Mouse (Mus musculus) midbrain, embryonic 10.5 days (tissue): ENCODE measurements around the gene Mark3. TPM values are rescaled to one million over a fixed set of nuclear protein-coding genes. Genes with fewer than 3 reads are reported as not detected.

Experiments
- DNase-seq: peaks from one replicate; pipeline ENCODE4 v3.0.0-alpha.2; 2017; ENCODE audit warnings: low spot score
- H3K27ac ChIP-seq: fragments of 300-500 bp; sonication (generic); replicated peaks from 2 replicates; pipeline ENCODE4 v1.5.1; 2016; ENCODE audit warnings: mild to moderate bottlenecking
- H3K27me3 ChIP-seq: fragments of 300-500 bp; sonication (generic); 2 replicates; pipeline ENCODE4 v1.6.1; 2016; ENCODE audit warnings: low read depth, mild to moderate bottlenecking; ENCODE audit not compliant: poor library complexity, severe bottlenecking
- H3K36me3 ChIP-seq: fragments of 300-500 bp; sonication (generic); 2 replicates; pipeline ENCODE4 v1.6.1; 2016; ENCODE audit warnings: mild to moderate bottlenecking, moderate library complexity
- H3K4me1 ChIP-seq: fragments of 300-500 bp; sonication (generic); 2 replicates; pipeline ENCODE4 v1.6.1; 2016
- H3K4me3 ChIP-seq: fragments of 300-500 bp; sonication (generic); 2 replicates; pipeline ENCODE4 v1.5.1; 2016; ENCODE audit warnings: mild to moderate bottlenecking, moderate library complexity
- H3K9me3 ChIP-seq: fragments of 300-500 bp; sonication (generic); replicated peaks from 2 replicates; pipeline ENCODE4 v1.6.1; 2016; ENCODE audit warnings: mild to moderate bottlenecking
- WGBS: fragments of 180-500 bp; shearing (Covaris S2); methylation state at CpG from one replicate; pipeline ENCODE4 v1.1.7; 2016; 5-methylcytosine and 5-hydroxymethylcytosine counted together
- polyA plus RNA-seq: library from polyadenylated mRNA; unstranded; fragments of >200 nt; fragmentation: Nextera tagmentation; extraction: Ambion mirVana; gene quantifications from 2 replicates; pipeline ENCODE4 v1.2.1, GENCODE M21; 2016

Gene Mark3
- polyA plus RNA-seq, 1 experiment from 2014 or later = 44.2 TPM

DNA sequence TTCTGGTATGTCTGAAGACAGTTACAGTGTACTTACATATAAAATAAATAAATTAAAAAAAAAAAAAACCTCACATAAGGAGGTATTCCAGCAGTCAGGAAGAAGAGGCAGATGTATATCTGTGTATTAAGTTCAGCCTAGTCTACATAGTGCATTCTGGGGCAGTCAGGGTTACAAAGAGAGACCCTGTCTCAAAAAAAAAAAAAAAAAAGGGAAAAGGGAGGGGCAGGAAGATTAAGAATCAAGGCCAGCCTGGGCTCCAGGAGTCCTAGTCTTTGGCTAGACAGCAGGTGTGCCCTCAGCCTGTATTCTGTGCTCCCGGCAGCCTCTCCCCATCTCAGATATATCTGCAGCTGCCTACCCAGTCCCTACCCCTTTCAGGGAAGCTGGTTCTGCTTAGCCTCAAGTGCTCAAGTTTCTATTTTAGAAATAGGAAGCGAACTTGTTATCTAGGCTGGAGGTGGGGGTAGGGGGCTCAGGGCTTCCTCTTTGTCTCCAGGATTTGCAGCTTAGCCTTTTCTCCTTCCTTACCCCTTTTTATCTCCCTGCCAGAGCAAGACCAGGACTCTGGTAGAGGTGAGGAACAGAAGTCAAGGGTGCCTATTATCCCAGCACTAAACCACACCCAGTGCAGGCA lies 100.6 kb downstream of the Mark3 start:
- peaks cover 76% of the 10 kb centered on the region for H3K4me1 ChIP-seq
- no peaks in the 10 kb centered on the region for H3K9me3 ChIP-seq
- 69% methylated on average over 2 of the region's 2 CpGs for WGBS
- H3K27me3 ChIP-seq = peaks cover 53% of the 10 kb centered on the region
- 0 out of 2 replicates have a peak overlapping the region, but pooled peaks have one; percentile 6 for H3K27ac ChIP-seq
- peaks cover 23% of the 10 kb centered on the region for H3K36me3 ChIP-seq
- DNase-seq = no peak
- no peak overlapping the region for H3K4me3 ChIP-seq

DNA sequence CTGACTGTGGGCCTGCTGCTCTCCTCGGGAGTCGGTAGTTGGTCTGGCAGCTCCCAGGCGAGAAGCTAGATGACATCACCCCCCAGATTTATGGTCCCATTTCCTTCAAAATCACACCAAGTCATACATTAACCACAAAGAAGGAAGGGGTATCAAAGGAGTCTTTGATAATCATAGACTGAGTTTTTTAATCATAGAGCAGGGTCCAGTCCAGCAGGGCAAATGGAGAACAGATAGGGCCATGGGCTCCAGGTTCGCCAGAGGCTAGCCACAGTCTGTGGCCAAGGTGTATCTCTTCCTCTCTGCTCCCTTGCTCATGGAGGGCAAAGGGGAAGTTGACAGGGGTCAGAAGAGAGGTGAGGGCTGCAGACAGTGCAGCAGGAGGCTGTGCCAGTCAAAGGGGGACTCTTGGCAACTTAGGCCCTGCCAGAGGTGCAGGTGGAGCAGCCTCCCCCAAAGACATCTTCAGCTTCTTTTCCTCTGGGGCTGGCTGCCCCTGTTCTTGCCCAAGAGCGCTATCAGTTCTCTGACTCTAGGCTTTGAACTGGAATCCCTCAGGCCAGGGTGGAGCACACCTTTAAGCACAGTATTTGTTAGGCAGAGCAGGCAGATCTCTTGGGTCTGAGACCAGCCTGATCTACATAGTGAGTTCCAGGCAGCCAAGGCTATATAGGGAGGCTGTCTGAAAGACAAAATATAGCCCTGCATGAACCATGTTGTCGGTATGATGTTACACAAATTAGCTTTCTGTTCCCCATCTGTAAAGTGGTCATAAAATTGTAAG lies 101.7 kb downstream of the Mark3 start:
- Histone ChIP-seq H3K4me1 (peaks cover 69% of the 10 kb centered on the region), H3K27me3 (peaks cover 42% of the 10 kb centered on the region), H3K4me3 (no peak overlapping the region), H3K27ac (0 out of 2 replicates have a peak overlapping the region, but pooled peaks have one; percentile 6), H3K9me3 (no peaks in the 10 kb centered on the region), H3K36me3 (peaks cover 23% of the 10 kb centered on the region)
- DNase-seq = no peak
- WGBS = 84% methylated on average over 6 of the region's 6 CpGs

DNA sequence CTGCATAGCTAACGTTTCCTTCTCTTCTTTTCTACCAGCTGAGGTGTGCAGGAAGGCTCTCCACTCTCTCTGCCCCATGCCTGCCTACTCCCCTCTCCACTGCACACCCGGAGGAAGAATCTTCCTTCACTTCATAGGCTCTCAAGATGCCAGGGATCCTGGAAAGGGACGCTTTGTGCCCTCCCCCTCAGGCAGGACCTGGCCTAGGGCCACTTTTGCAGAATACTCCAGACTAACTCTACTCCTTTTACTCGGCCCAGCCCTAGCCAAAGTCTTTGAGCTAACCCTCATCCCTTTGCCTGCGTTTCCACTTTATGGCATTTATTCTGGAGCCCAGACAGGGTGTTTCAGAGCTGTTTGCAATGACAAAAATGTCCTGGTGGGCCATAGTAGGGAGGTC lies 103.1 kb downstream of the Mark3 start:
- peaks cover 63% of the 10 kb centered on the region for H3K4me1 ChIP-seq
- peaks cover 41% of the 10 kb centered on the region for H3K27me3 ChIP-seq
- H3K9me3 ChIP-seq = no peaks in the 10 kb centered on the region
- peak overlapping the region; percentile 96 for H3K27ac ChIP-seq
- peak overlapping the region; percentile 97 for H3K4me3 ChIP-seq
- no peak for DNase-seq
- H3K36me3 ChIP-seq = peaks cover 31% of the 10 kb centered on the region
- 21% methylated on average over 5 of the region's 5 CpGs for WGBS

DNA sequence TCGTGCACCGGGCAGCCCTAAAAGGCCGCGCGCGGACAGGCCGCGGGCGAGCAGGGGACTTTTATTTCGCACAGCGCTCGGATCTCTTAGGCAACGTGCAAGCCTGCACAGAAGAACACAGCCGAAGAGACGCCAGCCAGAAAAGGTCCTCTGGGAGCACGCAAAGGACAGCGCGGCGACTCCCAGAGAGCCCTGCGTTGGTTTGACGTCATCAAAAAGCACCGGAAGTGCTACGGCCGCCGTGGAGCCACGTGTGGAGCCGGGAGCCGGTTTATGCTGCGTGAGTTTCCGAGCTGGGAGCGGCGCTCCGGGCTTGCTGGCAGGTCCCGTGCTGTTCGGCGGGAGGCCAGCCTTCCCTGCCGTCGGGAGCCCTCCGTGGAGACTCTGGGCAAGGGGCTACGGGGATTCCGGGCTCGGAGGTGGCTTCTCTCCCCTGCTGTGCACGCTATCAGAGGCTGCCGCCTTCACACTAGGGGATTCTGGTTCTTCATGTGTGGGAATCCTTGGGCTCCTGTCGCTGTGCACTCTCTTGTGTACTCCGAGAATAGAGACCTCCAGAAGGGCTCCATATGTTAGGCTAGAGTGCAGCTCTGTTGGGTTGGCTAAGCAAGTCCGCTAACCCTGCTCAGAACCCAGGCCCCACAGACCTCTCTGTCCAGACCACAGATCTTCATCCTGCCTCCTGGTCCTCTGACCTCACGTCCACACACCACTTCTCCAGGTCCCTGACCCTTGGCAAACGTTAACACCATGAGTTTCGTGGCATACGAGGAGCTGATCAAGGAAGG lies 103.8 kb downstream of the Mark3 start, which contains the start of gene Trmt61a:
Gene Trmt61a, plus strand, starts transcription at position 224 of the 788 bp plus-strand sequence.
- Histone ChIP-seq H3K36me3 (peaks cover 38% of the 10 kb centered on the region), H3K4me1 (peaks cover 63% of the 10 kb centered on the region), H3K4me3 (peak within 1 kb of the TSS; percentile 97), H3K9me3 (no peaks in the 10 kb centered on the region), H3K27me3 (peaks cover 35% of the 10 kb centered on the region), H3K27ac (peak within 1 kb of the TSS; percentile 96)
- WGBS = under 1% methylated on average over 51 of the region's 51 CpGs
- peak; percentile 94 for DNase-seq

DNA sequence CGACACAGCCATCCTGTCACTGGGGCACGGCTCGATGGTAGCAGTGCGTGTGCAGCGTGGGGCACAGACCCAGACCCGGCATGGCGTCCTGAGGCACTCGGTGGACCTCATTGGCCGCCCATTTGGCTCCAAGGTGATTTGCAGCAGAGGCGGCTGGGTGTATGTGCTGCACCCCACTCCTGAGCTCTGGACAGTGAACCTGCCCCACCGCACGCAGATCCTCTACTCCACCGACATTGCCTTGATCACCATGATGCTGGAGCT lies 104.3 kb downstream of the Mark3 start:
- Histone ChIP-seq H3K27me3 (peaks cover 29% of the 10 kb centered on the region), H3K9me3 (no peaks in the 10 kb centered on the region), H3K4me3 (peak overlapping the region; percentile 97), H3K27ac (peak overlapping the region; percentile 96), H3K36me3 (peaks cover 43% of the 10 kb centered on the region), H3K4me1 (peaks cover 61% of the 10 kb centered on the region)
- WGBS = 11% methylated on average over 13 of the region's 13 CpGs
- no peak for DNase-seq

DNA sequence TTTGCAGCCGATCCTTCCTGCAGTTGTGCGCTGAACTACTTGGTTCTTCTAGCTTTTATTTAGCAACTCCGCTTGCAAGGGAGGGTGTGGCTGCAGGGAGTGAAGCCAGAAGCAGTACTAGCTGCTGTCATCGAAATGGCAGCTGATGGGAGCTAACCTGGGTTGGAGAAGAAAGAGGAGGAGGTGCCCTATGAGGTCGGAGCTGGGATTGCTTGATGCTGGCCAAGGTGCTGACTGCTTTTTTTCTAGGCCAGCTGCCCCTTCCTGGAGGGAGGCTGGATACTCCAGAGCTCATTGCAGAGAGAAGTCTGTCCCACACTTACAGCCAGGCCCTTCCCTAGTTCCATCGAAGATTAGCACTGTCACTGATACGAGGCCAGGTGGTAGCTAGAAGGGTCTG lies 104.7 kb downstream of the Mark3 start:
- peak overlapping the region; percentile 97 for H3K4me3 ChIP-seq
- H3K9me3 ChIP-seq = no peaks in the 10 kb centered on the region
- H3K4me1 ChIP-seq = peaks cover 58% of the 10 kb centered on the region
- peak overlapping the region; percentile 96 for H3K27ac ChIP-seq
- 56% methylated on average over 7 of the region's 7 CpGs for WGBS
- H3K36me3 ChIP-seq = peaks cover 47% of the 10 kb centered on the region
- no peak for DNase-seq
- H3K27me3 ChIP-seq = peaks cover 26% of the 10 kb centered on the region

DNA sequence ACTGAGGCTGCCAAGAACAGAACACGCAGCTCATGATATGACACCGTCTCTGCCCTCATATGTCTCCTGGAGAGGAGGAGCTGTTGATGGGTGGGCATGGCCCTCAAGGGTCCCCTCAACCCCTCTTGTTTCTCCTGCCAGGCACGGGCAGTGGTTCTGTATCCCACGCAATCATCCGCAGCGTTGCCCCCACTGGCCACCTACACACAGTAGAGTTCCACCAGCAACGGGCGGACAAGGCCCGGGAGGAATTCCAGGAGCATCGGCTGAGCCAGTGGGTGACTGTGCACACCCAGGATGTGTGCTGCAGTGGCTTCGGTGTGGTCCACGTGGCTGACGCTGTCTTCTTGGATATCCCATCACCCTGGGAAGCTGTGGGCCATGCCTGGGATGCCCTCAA lies 106.3 kb downstream of the Mark3 start:
- Histone ChIP-seq H3K36me3 (peaks cover 52% of the 10 kb centered on the region), H3K4me3 (peak overlapping the region; percentile 14; the same call in 1 of the 2 replicates), H3K4me1 (peaks cover 53% of the 10 kb centered on the region), H3K27ac (no peak overlapping the region; the same call in 1 of the 2 replicates), H3K27me3 (peaks cover 11% of the 10 kb centered on the region), H3K9me3 (no peaks in the 10 kb centered on the region)
- 93% methylated on average over 13 of the region's 13 CpGs for WGBS
- no peak for DNase-seq

DNA sequence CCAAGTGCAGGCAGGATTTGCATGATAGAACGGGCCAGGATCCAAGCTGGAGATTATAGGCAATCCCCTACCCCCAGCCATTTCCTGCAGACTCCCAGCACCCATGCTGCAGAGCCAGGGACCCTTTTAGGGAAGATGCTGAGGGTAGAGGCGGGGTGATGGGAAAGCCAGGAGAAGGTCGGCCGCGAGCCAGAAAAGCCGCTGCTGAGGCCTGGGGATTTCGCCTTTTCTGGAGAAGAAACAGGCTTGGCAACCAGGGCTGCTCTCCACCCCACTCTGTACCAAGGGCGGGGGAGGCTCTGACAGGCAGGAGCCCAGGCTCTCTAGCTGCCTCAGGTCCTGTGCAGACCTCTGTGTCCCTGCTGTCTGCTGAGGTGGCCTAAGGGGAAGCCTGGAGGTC lies 107.0 kb downstream of the Mark3 start:
- H3K36me3 ChIP-seq = peaks cover 52% of the 10 kb centered on the region
- H3K27me3 ChIP-seq = peaks cover 4% of the 10 kb centered on the region; the same call in 1 of the 2 replicates
- H3K4me3 ChIP-seq = peak overlapping the region; percentile 14; the same call in 1 of the 2 replicates
- DNase-seq = no peak
- peaks cover 57% of the 10 kb centered on the region for H3K4me1 ChIP-seq
- H3K27ac ChIP-seq = no peak overlapping the region; the same call in 1 of the 2 replicates
- 90% methylated on average over 8 of the region's 8 CpGs for WGBS
- H3K9me3 ChIP-seq = no peaks in the 10 kb centered on the region

DNA sequence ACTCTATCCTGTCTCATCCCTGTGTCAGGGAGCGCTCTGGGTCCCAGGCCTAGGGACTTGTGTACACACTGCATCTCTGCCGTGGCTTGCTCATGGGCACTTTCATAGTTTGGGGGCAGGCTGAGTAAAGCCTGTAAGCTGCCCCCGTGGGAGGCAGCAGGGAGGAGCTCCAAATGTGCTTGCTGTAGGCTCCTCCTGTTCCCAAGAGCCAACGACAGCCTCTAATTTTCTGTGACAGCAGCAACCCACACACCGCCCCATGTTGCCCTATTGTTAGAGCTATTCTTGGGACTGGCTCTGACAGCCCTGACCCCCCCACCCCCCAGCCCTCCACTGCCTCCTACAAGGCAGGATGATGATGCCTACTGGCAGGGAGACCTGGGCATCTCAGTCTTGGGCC lies 107.7 kb downstream of the Mark3 start:
- no peaks in the 10 kb centered on the region for H3K9me3 ChIP-seq
- peaks cover 58% of the 10 kb centered on the region for H3K4me1 ChIP-seq
- WGBS = 88% methylated on average over 5 of the region's 5 CpGs
- H3K27me3 ChIP-seq = no peaks in the 10 kb centered on the region
- DNase-seq = no peak
- no peak overlapping the region; the same call in 1 of the 2 replicates for H3K27ac ChIP-seq
- peaks cover 52% of the 10 kb centered on the region for H3K36me3 ChIP-seq
- H3K4me3 ChIP-seq = no peak overlapping the region

DNA sequence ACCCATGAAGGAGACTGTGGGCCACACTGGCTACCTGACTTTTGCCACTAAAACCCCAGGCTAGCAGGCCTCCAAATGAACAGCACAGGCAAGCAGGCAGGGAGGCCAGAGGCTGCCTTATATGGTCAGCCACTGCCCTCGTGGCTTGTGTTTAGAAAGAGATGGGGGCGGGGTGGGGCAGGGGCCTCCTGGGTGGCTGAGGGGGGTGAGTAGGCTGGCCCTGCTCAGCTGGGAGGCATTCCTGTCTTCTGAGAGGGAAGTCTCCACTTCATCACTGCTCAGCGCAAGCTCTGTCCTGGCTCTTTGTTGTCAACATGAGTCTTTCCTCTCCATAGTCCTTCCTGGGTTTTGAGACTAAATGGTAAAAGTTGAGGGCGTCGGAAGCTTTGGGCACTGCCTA lies 108.5 kb downstream of the Mark3 start:
- 56% methylated on average over 5 of the region's 5 CpGs for WGBS
- peaks cover 58% of the 10 kb centered on the region for H3K4me1 ChIP-seq
- H3K9me3 ChIP-seq = no peaks in the 10 kb centered on the region
- H3K4me3 ChIP-seq = 0 out of 2 replicates have a peak overlapping the region, but pooled peaks have one; percentile 0
- H3K27ac ChIP-seq = peak overlapping the region; percentile 63
- peaks cover 52% of the 10 kb centered on the region for H3K36me3 ChIP-seq
- DNase-seq = no peak
- no peaks in the 10 kb centered on the region for H3K27me3 ChIP-seq

DNA sequence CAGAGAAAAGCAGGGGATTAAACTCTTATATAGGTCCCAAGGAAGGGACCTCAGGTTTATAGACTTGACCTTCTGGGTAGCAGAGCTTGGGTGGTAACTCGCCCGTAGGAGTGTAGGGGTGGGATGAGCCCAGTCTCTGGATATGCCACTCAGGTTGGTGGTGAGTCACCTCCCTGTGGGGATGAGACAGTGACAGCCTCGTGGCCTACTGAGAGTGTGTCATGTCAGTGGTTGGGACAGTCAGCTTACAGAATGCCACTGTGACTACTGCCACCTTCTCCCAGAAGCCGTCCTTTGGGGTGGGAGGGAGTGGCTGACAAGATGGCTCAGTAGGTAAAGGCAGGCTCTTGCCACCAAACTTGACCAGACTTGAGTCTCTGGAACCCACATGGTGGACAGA lies 112.1 kb downstream of the Mark3 start:
- H3K9me3 ChIP-seq = no peaks in the 10 kb centered on the region
- 88% methylated on average over 4 of the region's 4 CpGs for WGBS
- H3K27me3 ChIP-seq = no peaks in the 10 kb centered on the region
- H3K27ac ChIP-seq = peak overlapping the region; percentile 99
- H3K36me3 ChIP-seq = peaks cover 31% of the 10 kb centered on the region
- no peak for DNase-seq
- H3K4me3 ChIP-seq = no peak overlapping the region
- H3K4me1 ChIP-seq = peaks cover 71% of the 10 kb centered on the region

DNA sequence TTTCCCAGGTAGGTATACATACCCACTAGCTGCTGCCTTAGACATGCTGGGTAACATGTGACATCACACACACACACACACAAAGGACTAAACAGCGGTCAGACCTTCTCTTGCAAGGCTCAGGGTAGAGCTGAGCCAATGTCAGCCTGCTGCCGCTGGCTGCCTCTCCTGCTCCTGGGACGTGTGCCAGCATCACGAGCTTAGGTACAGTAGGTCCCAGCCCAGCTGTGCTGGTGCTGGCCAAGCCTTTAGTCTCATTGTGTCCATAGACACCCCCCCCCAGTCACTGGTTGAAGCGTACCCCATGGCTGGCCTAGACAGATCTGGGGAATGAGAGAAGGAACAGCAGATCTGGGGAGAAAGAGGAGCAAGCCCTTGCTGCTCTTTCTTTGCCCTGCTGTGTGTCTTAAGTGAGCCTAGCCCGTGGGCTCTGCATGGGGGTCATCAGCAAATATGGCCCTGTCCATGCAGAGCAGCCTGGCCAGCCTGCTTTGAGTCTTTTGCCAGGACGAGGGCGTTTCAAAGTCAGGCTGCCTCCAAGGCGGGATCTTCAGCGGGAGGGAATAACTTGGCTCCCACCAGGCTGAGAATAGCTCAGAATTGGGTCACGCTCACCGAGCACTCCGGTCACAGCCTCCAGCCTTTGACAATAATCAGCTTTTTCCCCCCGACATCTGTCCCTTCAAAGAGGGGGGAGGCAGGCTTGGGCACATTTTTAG lies 113.2 kb downstream of the Mark3 start:
- Histone ChIP-seq H3K27me3 (no peaks in the 10 kb centered on the region), H3K4me1 (peaks cover 78% of the 10 kb centered on the region), H3K36me3 (peaks cover 20% of the 10 kb centered on the region), H3K9me3 (no peaks in the 10 kb centered on the region), H3K4me3 (peak overlapping the region; percentile 14; the same call in 1 of the 2 replicates), H3K27ac (peak overlapping the region; percentile 99)
- WGBS = 33% methylated on average over 14 of the region's 14 CpGs
- DNase-seq = peak; percentile 52
